Mouse (Mus musculus): ENCODE results near the gene Foxo4. TPM values are rescaled to one million over a fixed set of nuclear protein-coding genes. Genes with fewer than 3 reads are reported as not detected.

Foxo4 gene
- polyA plus RNA-seq, 1 experiment from 2014 or later = 0.73 TPM

GRCm38 (mm10) chrX:101266631-101267030 is 12.3 kb downstream of the Foxo4 start:
- no peak overlapping the region for H3K27ac ChIP-seq (ENCODE audit: low read length)
- no peak overlapping the region for H3K4me2 ChIP-seq (ENCODE audit: low read length)
- no peaks in the 10 kb centered on the region for H3K9me3 ChIP-seq (ENCODE audit: control insufficient read depth, low read length)
- WGBS = 97% methylated on average over 6 of the region's 6 CpGs
- H3K4me1 ChIP-seq (replicated peaks; ENCODE audit: control insufficient read depth, insufficient read depth, low read length) = no peaks in the 10 kb centered on the region
- no peaks in the 10 kb centered on the region for H3K27me3 ChIP-seq (replicated peaks; ENCODE audit: control insufficient read depth, insufficient read depth, low read length)
- H3K9ac ChIP-seq (replicated peaks; ENCODE audit: low read depth, low read length) = no peak overlapping the region
- ATAC-seq = no peak
- no peaks in the 10 kb centered on the region for H3K36me3 ChIP-seq (ENCODE audit: control insufficient read depth, insufficient read depth)
- no peak overlapping the region for H3K4me3 ChIP-seq (replicated peaks; ENCODE audit: low read length)

GRCm38 (mm10) chrX:101268025-101268754 is 13.9 kb downstream of the Foxo4 start, which contains the start of gene Il2rg:
Gene Il2rg (minus strand): TSS chrX:101268255.
- Histone ChIP-seq H3K36me3 (ENCODE audit: control insufficient read depth, insufficient read depth) (no peaks in the 10 kb centered on the region), H3K4me3 (replicated peaks; ENCODE audit: low read length) (no peak within 1 kb of the TSS), H3K4me2 (ENCODE audit: low read length) (no peak within 1 kb of the TSS), H3K4me1 (replicated peaks; ENCODE audit: control insufficient read depth, insufficient read depth, low read length) (no peaks in the 10 kb centered on the region), H3K9ac (replicated peaks; ENCODE audit: low read depth, low read length) (no peak within 1 kb of the TSS), H3K27ac (ENCODE audit: low read length) (no peak within 1 kb of the TSS), H3K27me3 (replicated peaks; ENCODE audit: control insufficient read depth, insufficient read depth, low read length) (no peaks in the 10 kb centered on the region), H3K9me3 (ENCODE audit: control insufficient read depth, low read length) (no peaks in the 10 kb centered on the region)
- no peak for ATAC-seq
- WGBS = 82% methylated on average over 5 of the region's 5 CpGs

- Histone ChIP-seq H3K36me3 (ENCODE audit: control insufficient read depth, insufficient read depth) (no peaks in the 10 kb centered on the region), H3K9ac (replicated peaks; ENCODE audit: low read depth, low read length) (no peak within 1 kb of the TSS), H3K4me1 (replicated peaks; ENCODE audit: control insufficient read depth, insufficient read depth, low read length) (no peaks in the 10 kb centered on the region), H3K27me3 (replicated peaks; ENCODE audit: control insufficient read depth, insufficient read depth, low read length) (no peaks in the 10 kb centered on the region), H3K4me2 (ENCODE audit: low read length) (no peak within 1 kb of the TSS), H3K9me3 (ENCODE audit: control insufficient read depth, low read length) (no peaks in the 10 kb centered on the region), H3K4me3 (replicated peaks; ENCODE audit: low read length) (no peak within 1 kb of the TSS), H3K27ac (ENCODE audit: low read length) (no peak within 1 kb of the TSS)
- 69% methylated on average over 3 of the region's 3 CpGs for WGBS
- no peak for ATAC-seq
Observed at GRCm38 (mm10) chrX:101268755-101269124, 14.4 kb downstream of the Foxo4 start, which contains the start of gene Gm20489. Gene Gm20489 (minus strand): TSS chrX:101269023.

GRCm38 (mm10) chrX:101273410-101273809 is 19.1 kb downstream of the Foxo4 start:
- peak; percentile 16; the same call in 1 of the 2 replicates for ATAC-seq
- 24% methylated on average over 6 of the region's 6 CpGs for WGBS
- Histone ChIP-seq H3K4me1 (replicated peaks; ENCODE audit: control insufficient read depth, insufficient read depth, low read length) (peaks cover 5% of the 10 kb centered on the region; the same call in 1 of the 2 replicates), H3K9ac (replicated peaks; ENCODE audit: low read depth, low read length) (peak overlapping the region; percentile 71), H3K9me3 (ENCODE audit: control insufficient read depth, low read length) (no peaks in the 10 kb centered on the region), H3K4me2 (ENCODE audit: low read length) (peak overlapping the region; percentile 58), H3K27me3 (replicated peaks; ENCODE audit: control insufficient read depth, insufficient read depth, low read length) (no peaks in the 10 kb centered on the region), H3K4me3 (replicated peaks; ENCODE audit: low read length) (peak overlapping the region; percentile 63), H3K27ac (ENCODE audit: low read length) (no peak overlapping the region), H3K36me3 (ENCODE audit: control insufficient read depth, insufficient read depth) (no peaks in the 10 kb centered on the region; the same call in 1 of the 2 replicates)

GRCm38 (mm10) chrX:101273875-101274738 is 19.8 kb downstream of the Foxo4 start, which contains the start of gene Med12:
Gene Med12 (plus strand): TSS chrX:101274030.
- Histone ChIP-seq H3K4me2 (ENCODE audit: low read length) (peak within 1 kb of the TSS; percentile 58), H3K9me3 (ENCODE audit: control insufficient read depth, low read length) (no peaks in the 10 kb centered on the region), H3K27ac (ENCODE audit: low read length) (peak within 1 kb of the TSS; percentile 61), H3K4me3 (replicated peaks; ENCODE audit: low read length) (peak within 1 kb of the TSS; percentile 63), H3K9ac (replicated peaks; ENCODE audit: low read depth, low read length) (peak within 1 kb of the TSS; percentile 71), H3K4me1 (replicated peaks; ENCODE audit: control insufficient read depth, insufficient read depth, low read length) (peaks cover 5% of the 10 kb centered on the region; the same call in 1 of the 2 replicates), H3K36me3 (ENCODE audit: control insufficient read depth, insufficient read depth) (no peaks in the 10 kb centered on the region; the same call in 1 of the 2 replicates), H3K27me3 (replicated peaks; ENCODE audit: control insufficient read depth, insufficient read depth, low read length) (no peaks in the 10 kb centered on the region)
- 16% methylated on average over 43 of the region's 54 CpGs for WGBS
- peak; percentile 98 for ATAC-seq

- Histone ChIP-seq H3K9ac (replicated peaks; ENCODE audit: low read depth, low read length) (no peak overlapping the region), H3K4me3 (replicated peaks; ENCODE audit: low read length) (no peak overlapping the region), H3K27ac (ENCODE audit: low read length) (no peak overlapping the region), H3K4me2 (ENCODE audit: low read length) (no peak overlapping the region), H3K9me3 (ENCODE audit: control insufficient read depth, low read length) (no peaks in the 10 kb centered on the region), H3K27me3 (replicated peaks; ENCODE audit: control insufficient read depth, insufficient read depth, low read length) (no peaks in the 10 kb centered on the region), H3K36me3 (ENCODE audit: control insufficient read depth, insufficient read depth) (peaks cover 7% of the 10 kb centered on the region; the same call in 1 of the 2 replicates), H3K4me1 (replicated peaks; ENCODE audit: control insufficient read depth, insufficient read depth, low read length) (no peaks in the 10 kb centered on the region)
- WGBS = 82% methylated on average over 6 of the region's 6 CpGs
- ATAC-seq = no peak
Observed at GRCm38 (mm10) chrX:101282813-101283212, 28.5 kb downstream of the Foxo4 start.

- Histone ChIP-seq H3K36me3 (ENCODE audit: control insufficient read depth, insufficient read depth) (peaks cover 7% of the 10 kb centered on the region; the same call in 1 of the 2 replicates), H3K27me3 (replicated peaks; ENCODE audit: control insufficient read depth, insufficient read depth, low read length) (no peaks in the 10 kb centered on the region), H3K27ac (ENCODE audit: low read length) (no peak overlapping the region), H3K4me3 (replicated peaks; ENCODE audit: low read length) (no peak overlapping the region), H3K9me3 (ENCODE audit: control insufficient read depth, low read length) (no peaks in the 10 kb centered on the region), H3K4me2 (ENCODE audit: low read length) (no peak overlapping the region), H3K9ac (replicated peaks; ENCODE audit: low read depth, low read length) (no peak overlapping the region), H3K4me1 (replicated peaks; ENCODE audit: control insufficient read depth, insufficient read depth, low read length) (no peaks in the 10 kb centered on the region)
- peak; percentile 31 for ATAC-seq
- WGBS = 30% methylated on average over 6 of the region's 6 CpGs
Observed at GRCm38 (mm10) chrX:101285534-101285933, 31.2 kb downstream of the Foxo4 start.

- Histone ChIP-seq H3K4me2 (ENCODE audit: low read length) (no peak overlapping the region), H3K9ac (replicated peaks; ENCODE audit: low read depth, low read length) (no peak overlapping the region), H3K27me3 (replicated peaks; ENCODE audit: control insufficient read depth, insufficient read depth, low read length) (no peaks in the 10 kb centered on the region), H3K4me1 (replicated peaks; ENCODE audit: control insufficient read depth, insufficient read depth, low read length) (no peaks in the 10 kb centered on the region), H3K27ac (ENCODE audit: low read length) (no peak overlapping the region), H3K36me3 (ENCODE audit: control insufficient read depth, insufficient read depth) (peaks cover 7% of the 10 kb centered on the region; the same call in 1 of the 2 replicates), H3K9me3 (ENCODE audit: control insufficient read depth, low read length) (no peaks in the 10 kb centered on the region), H3K4me3 (replicated peaks; ENCODE audit: low read length) (no peak overlapping the region)
- 92% methylated on average over 14 of the region's 14 CpGs for WGBS
- no peak for ATAC-seq
Observed at GRCm38 (mm10) chrX:101285953-101286670, 31.8 kb downstream of the Foxo4 start.

All from forebrain, embryonic 16.5 days (tissue).